Mouse (Mus musculus) heart, postnatal 0 days (tissue): ENCODE measurements around the gene Gipc2.

ENCODE experiments used
- CTCF ChIP-seq: IDR thresholded peaks from 2 replicates; pipeline ENCODE4 v1.5.1; 2016; ENCODE audit warnings: antibody characterized with exemption, control low read depth, low read depth
- EP300 ChIP-seq: IDR thresholded peaks from 2 replicates; pipeline ENCODE4 v1.6.1; 2016; ENCODE audit warnings: antibody characterized with exemption, low read depth

DNA sequence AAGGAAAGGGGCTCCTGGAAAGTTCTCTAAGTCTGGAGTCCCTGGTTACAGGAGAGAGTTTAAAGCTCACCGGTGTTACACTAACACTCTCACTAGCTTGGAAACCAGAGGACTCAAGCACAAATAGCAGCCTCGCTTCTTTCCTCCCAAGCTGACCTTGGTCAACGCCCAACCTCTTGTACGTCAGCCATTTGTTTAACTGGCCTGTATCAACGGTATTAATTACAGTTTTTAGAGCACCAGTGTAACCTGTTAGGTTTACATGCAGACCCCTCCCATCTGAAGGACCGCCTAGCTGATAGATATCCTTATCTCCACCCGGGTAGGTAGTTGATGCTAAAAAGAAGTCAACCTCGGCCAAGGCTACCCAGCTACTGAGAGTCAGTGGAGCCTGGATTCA is 2.7 kb downstream of the Gipc2 start:
- TF ChIP-seq CTCF: no peak
- TF ChIP-seq EP300: no peak
